Mouse (Mus musculus) thymus, adult 2 months (tissue): Measurements from ENCODE around the gene Fank1. TPM values are rescaled to one million over a fixed set of nuclear protein-coding genes. Genes with fewer than 3 reads are reported as not detected.

ENCODE experiments used
- DNase-seq: peaks from one replicate; pipeline ENCODE4 v3.0.0; 2021
- H3K27ac ChIP-seq: fragments of 200-500 bp; 2 replicates; pipeline ENCODE4 v1.5.1; 2012; ENCODE audit warnings: low read length, control low read depth; ENCODE audit not compliant: control insufficient read depth, insufficient read depth
- H3K27me3 ChIP-seq: fragments of 200-500 bp; 2 replicates; pipeline ENCODE4 v1.6.1; 2012; ENCODE audit warnings: mild to moderate bottlenecking, low read length, moderate library complexity, mixed read lengths; ENCODE audit not compliant: control insufficient read depth, insufficient read depth
- H3K36me3 ChIP-seq: fragments of 200-500 bp; 2 replicates; pipeline ENCODE4 v1.6.1; 2012; ENCODE audit warnings: mild to moderate bottlenecking, low read length, moderate library complexity; ENCODE audit not compliant: control insufficient read depth, insufficient read depth
- H3K4me1 ChIP-seq: fragments of 200-500 bp; replicated peaks from 2 replicates; pipeline ENCODE4 v1.6.1; 2012; ENCODE audit warnings: low read length; ENCODE audit not compliant: control insufficient read depth, insufficient read depth
- H3K4me3 ChIP-seq: fragments of 200-500 bp; 2 replicates; pipeline ENCODE4 v1.5.1; 2012; ENCODE audit warnings: mild to moderate bottlenecking, low read length, control low read depth, moderate library complexity; ENCODE audit not compliant: control insufficient read depth, insufficient read depth
- CTCF ChIP-seq: fragments of 200-500 bp; IDR thresholded peaks from 2 replicates; pipeline ENCODE4 v1.5.1; 2012; ENCODE audit warnings: mild to moderate bottlenecking, control low read depth, low read length, moderate library complexity, borderline replicate concordance; ENCODE audit not compliant: control insufficient read depth, poor library complexity, insufficient read depth; ENCODE audit errors: extremely low read depth
- POLR2A ChIP-seq: fragments of 200-500 bp; IDR thresholded peaks from 2 replicates; pipeline ENCODE4 v1.6.1; 2012; ENCODE audit warnings: mild to moderate bottlenecking, low read length, control low read depth, moderate library complexity; ENCODE audit not compliant: control insufficient read depth, poor library complexity, insufficient read depth; ENCODE audit errors: extremely low read depth
- WGBS: fragments of 180-500 bp; shearing (Covaris S2); methylation state at CpG from one replicate; pipeline ENCODE4 v1.1.7; 2018; 5-methylcytosine and 5-hydroxymethylcytosine counted together
- polyA plus RNA-seq: library from polyadenylated mRNA; depleted of rRNA; stranded (reverse); fragments of >200 nt; gene quantifications from 2 replicates; pipeline ENCODE4 v1.2.3, GENCODE M21; 2012

Fank1 gene
- polyA plus RNA-seq, 1 experiment, result 0.32 TPM

GRCm38 (mm10) chr7:133751163-133751562, 25.5 kb upstream of the Fank1 start:
- Histone ChIP-seq H3K27ac (no peak overlapping the region), H3K36me3 (peaks cover 10% of the 10 kb centered on the region; the same call in 1 of the 2 replicates), H3K27me3 (no peaks in the 10 kb centered on the region), H3K4me1 (no peaks in the 10 kb centered on the region), H3K4me3 (no peak overlapping the region)
- no peak for DNase-seq
- 95% methylated on average over 5 of the region's 5 CpGs for WGBS
- TF ChIP-seq CTCF, result no peak

GRCm38 (mm10) chr7:133757961-133758455, 18.7 kb upstream of the Fank1 start:
- WGBS, result 92% methylated on average over 5 of the region's 5 CpGs
- Histone ChIP-seq H3K4me3 (no peak overlapping the region), H3K36me3 (no peaks in the 10 kb centered on the region), H3K27ac (no peak overlapping the region), H3K4me1 (no peaks in the 10 kb centered on the region), H3K27me3 (no peaks in the 10 kb centered on the region)
- TF ChIP-seq POLR2A (no peak), CTCF (no peak)
- DNase-seq, result no peak

GRCm38 (mm10) chr7:133758716-133759115, 17.9 kb upstream of the Fank1 start:
- Histone ChIP-seq H3K27ac (no peak overlapping the region), H3K4me3 (no peak overlapping the region), H3K27me3 (no peaks in the 10 kb centered on the region), H3K36me3 (no peaks in the 10 kb centered on the region), H3K4me1 (no peaks in the 10 kb centered on the region)
- no peak for DNase-seq
- TF ChIP-seq POLR2A (no peak), CTCF (no peak)
- WGBS, result 98% methylated on average over 5 of the region's 5 CpGs

GRCm38 (mm10) chr7:133759611-133760353, 16.9 kb upstream of the Fank1 start:
- Histone ChIP-seq H3K36me3 (no peaks in the 10 kb centered on the region), H3K4me3 (no peak overlapping the region), H3K27me3 (no peaks in the 10 kb centered on the region), H3K4me1 (no peaks in the 10 kb centered on the region), H3K27ac (no peak overlapping the region)
- DNase-seq, result no peak
- 90% methylated on average over 27 of the region's 27 CpGs for WGBS
- no peak for TF ChIP-seq CTCF
- TF ChIP-seq POLR2A, result no peak

- H3K27ac ChIP-seq, result no peak overlapping the region
- TF ChIP-seq POLR2A, result no peak
- no peak for TF ChIP-seq CTCF
- WGBS, result 95% methylated on average over 6 of the region's 6 CpGs
Observed at GRCm38 (mm10) chr7:133762696-133763095, 14.0 kb upstream of the Fank1 start.

GRCm38 (mm10) chr7:133764425-133764824, 12.2 kb upstream of the Fank1 start:
- DNase-seq, result no peak
- H3K4me3 ChIP-seq, result no peak overlapping the region
- 97% methylated on average over 2 of the region's 2 CpGs for WGBS
- no peaks in the 10 kb centered on the region for H3K27me3 ChIP-seq
- TF ChIP-seq CTCF (no peak), POLR2A (no peak)
- H3K36me3 ChIP-seq, result no peaks in the 10 kb centered on the region
- no peak overlapping the region for H3K27ac ChIP-seq
- no peaks in the 10 kb centered on the region for H3K4me1 ChIP-seq

More at GRCm38 (mm10) chr7:133762696-133763095, 14.0 kb upstream of the Fank1 start:
- Histone ChIP-seq H3K4me3 (no peak overlapping the region), H3K4me1 (no peaks in the 10 kb centered on the region), H3K27me3 (no peaks in the 10 kb centered on the region), H3K36me3 (no peaks in the 10 kb centered on the region)
- no peak for DNase-seq
